Mouse (Mus musculus) lung, adult 2 months (tissue): ENCODE measurements around the gene Zp1.

Experiments
- CTCF ChIP-seq: fragments of 200-500 bp; IDR thresholded peaks from 2 replicates; pipeline ENCODE4 v1.5.1; 2011; ENCODE audit warnings: mild to moderate bottlenecking, low read length, control low read depth; ENCODE audit not compliant: insufficient read depth
- POLR2A ChIP-seq: fragments of 200-500 bp; IDR thresholded peaks from 2 replicates; pipeline ENCODE4 v1.6.1; 2011; ENCODE audit warnings: low read depth, mild to moderate bottlenecking, control low read depth, low read length, borderline replicate concordance; ENCODE audit errors: extremely low read depth

GRCm38 (mm10) chr19:10947219-10947618, 26.8 kb upstream of the Zp1 start:
- no peak for TF ChIP-seq POLR2A
- TF ChIP-seq CTCF, result no peak
